Mouse (Mus musculus): ENCODE measurements around the gene Sqor.

Gene Sqor

GRCm38 (mm10) chr2:122765071-122765793 lies at the start of gene Sqor:
Gene Sqor (plus strand): TSS chr2:122765237.
- peak; percentile 45 for DNase-seq (ENCODE audit: low spot score)

GRCm38 (mm10) chr2:122716301-122716842 lies 48.7 kb upstream of the Sqor start:
- no peak for DNase-seq (ENCODE audit: low spot score)

- no peak for DNase-seq (ENCODE audit: low spot score)
Measured at GRCm38 (mm10) chr2:122719232-122719631, 45.8 kb upstream of the Sqor start.

- DNase-seq (ENCODE audit: low spot score), result no peak
Measured at GRCm38 (mm10) chr2:122720564-122720963, 44.5 kb upstream of the Sqor start.

GRCm38 (mm10) chr2:122725604-122726003 lies 39.4 kb upstream of the Sqor start:
- peak; percentile 38 for DNase-seq (ENCODE audit: low spot score)

- no peak for DNase-seq (ENCODE audit: low spot score)
Measured at GRCm38 (mm10) chr2:122731456-122731855, 33.6 kb upstream of the Sqor start.

GRCm38 (mm10) chr2:122737894-122738830 lies 26.9 kb upstream of the Sqor start, which contains the start of gene Bloc1s6:
Gene Bloc1s6 (plus strand): TSS chr2:122738503.
- DNase-seq (ENCODE audit: low spot score), result peak; percentile 94

GRCm38 (mm10) chr2:122739023-122739422 lies 26.0 kb upstream of the Sqor start:
- DNase-seq (ENCODE audit: low spot score), result no peak

GRCm38 (mm10) chr2:122746461-122746860 lies 18.6 kb upstream of the Sqor start:
- no peak for DNase-seq (ENCODE audit: low spot score)

GRCm38 (mm10) chr2:122753739-122754343 lies 11.2 kb upstream of the Sqor start:
- peak; percentile 83 for DNase-seq (ENCODE audit: low spot score)

- DNase-seq (ENCODE audit: low spot score), result no peak
Measured at GRCm38 (mm10) chr2:122759791-122760190, 5.2 kb upstream of the Sqor start.

- no peak for DNase-seq (ENCODE audit: low spot score)
Measured at GRCm38 (mm10) chr2:122762991-122763390, 2.0 kb upstream of the Sqor start.

GRCm38 (mm10) chr2:122764526-122764925 lies 511 bp upstream of the Sqor start:
- DNase-seq (ENCODE audit: low spot score), result no peak

- DNase-seq (ENCODE audit: low spot score), result no peak
Measured at GRCm38 (mm10) chr2:122765794-122766145, 733 bp downstream of the Sqor start.

- DNase-seq (ENCODE audit: low spot score), result no peak
Measured at GRCm38 (mm10) chr2:122771002-122771401, 6.0 kb downstream of the Sqor start.

GRCm38 (mm10) chr2:122772899-122773298 lies 7.9 kb downstream of the Sqor start:
- no peak for DNase-seq (ENCODE audit: low spot score)

GRCm38 (mm10) chr2:122775491-122775890 lies 10.5 kb downstream of the Sqor start:
- no peak for DNase-seq (ENCODE audit: low spot score)

GRCm38 (mm10) chr2:122776823-122777222 lies 11.8 kb downstream of the Sqor start:
- DNase-seq (ENCODE audit: low spot score), result no peak

- DNase-seq (ENCODE audit: low spot score), result peak; percentile 52
Measured at GRCm38 (mm10) chr2:122779967-122780366, 14.9 kb downstream of the Sqor start.

GRCm38 (mm10) chr2:122780447-122780846 lies 15.4 kb downstream of the Sqor start:
- DNase-seq (ENCODE audit: low spot score), result no peak

- DNase-seq (ENCODE audit: low spot score), result no peak
Measured at GRCm38 (mm10) chr2:122781590-122782356, 16.7 kb downstream of the Sqor start.

- no peak for DNase-seq (ENCODE audit: low spot score)
Measured at GRCm38 (mm10) chr2:122783730-122784129, 18.7 kb downstream of the Sqor start.
